Mouse (Mus musculus) CD4-positive, CD25-positive, alpha-beta regulatory T cell, adult 4 months (primary cell): ENCODE results near the gene Cd34. TPM values are rescaled to one million over a fixed set of nuclear protein-coding genes. Genes with fewer than 3 reads are reported as not detected.
A peak's percentile ranks its signal among the peaks of the same experiment; 100 is the strongest.

Experiments
- ATAC-seq: one replicate; pipeline ENCODE4 v1.8.0; 2017
- polyA plus RNA-seq, 2 experiments: library from polyadenylated mRNA; unstranded; fragments of 100-300 nt; shearing (Covaris generic); gene quantifications; one replicate each; pipeline ENCODE4 v1.2.1; 2017

Cd34 gene
- polyA plus RNA-seq: under 1 TPM in 1 of 2 experiments, not detected in 1; 0.48 TPM

DNA sequence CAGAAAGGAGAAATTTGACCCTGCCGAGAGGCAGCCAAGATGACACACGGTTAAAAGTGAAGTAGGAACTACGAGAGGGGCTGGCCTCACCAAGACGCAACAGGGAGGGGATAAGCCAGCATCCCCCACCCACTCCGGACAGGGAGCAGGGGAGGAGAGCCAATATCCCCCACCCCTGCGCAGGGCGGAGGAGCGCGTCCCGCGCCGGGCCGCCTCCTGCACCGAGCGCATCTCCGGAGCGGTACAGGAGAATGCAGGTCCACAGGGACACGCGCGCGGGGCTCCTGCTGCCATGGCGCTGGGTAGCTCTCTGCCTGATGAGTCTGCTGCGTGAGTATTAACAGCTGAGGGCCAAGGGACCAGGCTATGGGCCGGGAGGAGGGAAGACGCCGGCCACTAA is at the start of gene Cd34:
Cd34 (plus strand) TSS at position 105 of the 400 bp plus-strand sequence.
- ATAC-seq: no peak

GRCm38 (mm10) chr1:194894513-194894912 is 44.1 kb upstream of the Cd34 start:
- no peak for ATAC-seq

GRCm38 (mm10) chr1:194895287-194895686 is 43.3 kb upstream of the Cd34 start:
- ATAC-seq: no peak

- no peak for ATAC-seq
These were observed 37.5 kb upstream of the Cd34 start for GRCm38 (mm10) chr1:194901075-194901474.

GRCm38 (mm10) chr1:194901826-194902225 is 36.8 kb upstream of the Cd34 start:
- ATAC-seq: no peak

- ATAC-seq: no peak
These were observed 29.7 kb upstream of the Cd34 start for GRCm38 (mm10) chr1:194908956-194909355.

GRCm38 (mm10) chr1:194925753-194926350 is 12.8 kb upstream of the Cd34 start:
- ATAC-seq: no peak

GRCm38 (mm10) chr1:194927887-194928286 is 10.7 kb upstream of the Cd34 start:
- ATAC-seq: no peak

GRCm38 (mm10) chr1:194929275-194929971 is 9.2 kb upstream of the Cd34 start:
- no peak for ATAC-seq

GRCm38 (mm10) chr1:194929972-194930355 is 8.7 kb upstream of the Cd34 start:
- no peak for ATAC-seq

GRCm38 (mm10) chr1:194930706-194931105 is 7.9 kb upstream of the Cd34 start:
- ATAC-seq: no peak

DNA sequence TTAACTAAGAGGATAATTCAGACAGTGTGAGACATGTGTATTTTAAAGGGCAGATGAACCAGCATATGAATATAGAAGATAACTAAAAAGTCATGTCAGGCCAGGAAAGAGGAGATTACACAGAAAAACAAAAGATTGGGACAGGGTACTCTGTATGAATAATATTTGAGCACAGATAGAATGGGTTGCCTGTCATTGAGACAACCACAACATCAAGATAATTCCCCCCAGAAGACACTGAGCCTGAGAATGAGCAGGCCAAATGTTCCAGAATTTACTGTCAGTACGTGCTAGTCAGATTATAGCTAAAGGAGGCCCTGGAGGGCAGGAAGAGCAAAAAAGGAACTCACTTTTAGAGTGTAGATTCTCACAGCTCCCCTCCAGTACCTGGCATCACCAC is 3.3 kb upstream of the Cd34 start:
- no peak for ATAC-seq

DNA sequence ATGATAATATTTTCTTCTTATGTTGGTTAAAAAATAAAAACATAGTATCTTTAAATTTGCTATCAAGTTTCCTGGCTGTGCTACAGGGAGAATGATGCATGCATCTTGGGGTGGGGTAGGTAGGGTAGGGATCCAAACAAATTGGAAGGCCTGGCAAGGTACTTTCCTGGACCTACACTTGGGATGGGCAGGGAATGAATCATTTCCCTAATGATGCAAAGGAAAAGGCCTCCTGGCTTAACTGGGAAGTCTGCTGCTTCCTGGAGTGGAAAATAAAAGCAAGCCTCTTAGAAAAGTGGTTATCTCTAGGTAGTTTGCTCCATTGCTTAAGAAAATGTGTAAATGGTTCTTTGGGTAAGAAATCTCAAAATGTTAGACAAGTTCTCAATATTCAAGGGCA is 2.9 kb downstream of the Cd34 start:
- ATAC-seq: no peak

DNA sequence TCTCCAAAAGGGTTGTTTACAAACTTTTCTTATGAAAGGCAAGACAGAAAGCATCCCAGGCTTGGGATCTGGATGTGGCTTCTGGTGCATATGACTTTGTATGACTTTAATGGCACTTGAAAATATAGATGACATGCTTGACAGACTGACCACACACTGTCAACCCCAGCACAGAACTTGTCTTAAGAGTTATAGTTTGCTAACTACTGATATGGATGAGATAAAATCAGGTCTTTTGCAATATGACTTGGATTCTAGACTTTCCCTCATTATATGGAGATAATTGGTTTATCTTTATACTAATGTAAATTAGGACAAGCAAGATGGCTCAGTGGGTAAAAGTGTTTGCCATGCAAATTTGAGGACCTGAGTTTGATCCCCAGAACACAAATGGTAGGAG is 4.3 kb downstream of the Cd34 start:
- no peak for ATAC-seq

- ATAC-seq: no peak
These were observed 4.9 kb downstream of the Cd34 start for GRCm38 (mm10) chr1:194943485-194943884.

DNA sequence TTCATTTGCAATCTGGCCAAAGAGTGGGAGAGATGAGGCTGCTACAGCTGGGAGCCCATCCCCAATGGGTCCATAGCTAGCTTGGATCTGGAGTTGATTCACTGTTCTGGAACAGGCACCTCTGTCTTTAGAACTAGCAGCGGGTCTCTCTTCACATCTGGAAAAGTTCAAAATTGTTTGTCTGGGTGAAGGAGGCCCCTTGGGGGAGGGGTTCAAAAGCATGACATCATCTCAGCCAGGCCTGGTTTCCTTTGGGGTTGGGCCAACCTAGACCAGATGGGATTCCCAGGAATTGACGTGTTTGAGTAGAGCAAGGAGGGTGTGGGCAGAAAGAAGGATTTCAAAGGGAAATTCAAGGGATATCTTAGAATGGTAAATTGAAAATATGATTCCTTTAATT is 6.8 kb downstream of the Cd34 start:
- no peak for ATAC-seq

- ATAC-seq: no peak
These were observed 7.8 kb downstream of the Cd34 start for GRCm38 (mm10) chr1:194946467-194946866.

DNA sequence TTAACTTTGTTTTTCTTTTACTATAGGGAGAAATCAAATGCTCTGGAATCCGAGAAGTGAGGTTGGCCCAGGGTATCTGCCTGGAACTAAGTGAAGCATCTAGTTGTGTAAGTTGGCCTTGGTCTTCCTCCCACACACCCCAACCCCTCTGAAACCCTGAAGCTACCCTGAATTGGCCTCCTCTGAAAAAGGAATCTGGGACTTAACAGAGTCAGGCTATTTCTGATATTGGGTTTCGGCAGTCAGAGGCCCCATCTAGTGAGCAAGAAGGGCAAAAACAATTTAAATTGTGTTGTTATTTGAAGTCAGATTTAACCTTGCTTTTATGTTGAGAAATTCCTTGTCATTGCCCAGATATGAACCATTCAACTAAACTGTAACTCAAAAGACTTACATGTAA is 12.3 kb downstream of the Cd34 start:
- ATAC-seq: no peak

- ATAC-seq: no peak
These were observed 14.3 kb downstream of the Cd34 start for GRCm38 (mm10) chr1:194952891-194953290.

DNA sequence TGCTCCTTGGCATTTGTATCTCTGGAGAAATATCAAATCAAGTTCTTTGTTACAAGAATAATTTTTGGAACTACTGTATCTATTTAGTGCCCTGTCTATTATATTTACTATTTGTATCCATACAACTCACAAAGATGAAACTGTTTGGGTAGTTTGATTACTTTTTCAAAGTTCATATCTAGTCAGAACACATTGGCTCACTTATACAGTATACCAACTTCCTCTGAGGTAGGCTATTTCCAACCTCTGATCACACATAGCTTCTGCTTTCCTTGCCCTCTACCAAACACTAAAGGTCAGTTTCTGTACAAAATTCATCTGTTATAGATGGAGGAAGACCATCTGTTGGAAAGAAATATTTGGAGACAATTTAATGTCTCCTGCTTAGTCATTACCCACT is 16.1 kb downstream of the Cd34 start:
- ATAC-seq: no peak

DNA sequence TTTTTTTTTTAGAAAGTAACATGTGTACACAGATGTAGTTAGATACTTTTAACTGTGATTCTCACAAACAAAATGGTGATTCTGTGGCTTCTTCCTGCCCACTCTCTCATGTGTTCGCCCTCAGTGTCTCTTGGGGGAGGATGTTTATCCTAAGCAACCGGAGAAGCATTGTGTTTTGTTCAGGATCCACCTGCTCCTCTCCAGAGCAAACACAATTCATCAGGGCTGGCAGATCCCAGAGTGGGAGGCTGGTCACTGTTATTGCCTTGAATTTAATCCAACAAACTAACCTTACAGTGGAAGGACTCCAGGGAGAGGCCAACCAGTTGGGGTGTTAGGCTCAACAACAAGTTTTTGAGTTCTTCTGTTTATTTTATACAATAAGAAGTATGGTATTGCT is 17.1 kb downstream of the Cd34 start:
- no peak for ATAC-seq

- ATAC-seq: no peak
These were observed 18.4 kb downstream of the Cd34 start for GRCm38 (mm10) chr1:194957021-194957420.

- ATAC-seq: peak; percentile 94
These were observed 23.6 kb downstream of the Cd34 start for GRCm38 (mm10) chr1:194962181-194962580.

DNA sequence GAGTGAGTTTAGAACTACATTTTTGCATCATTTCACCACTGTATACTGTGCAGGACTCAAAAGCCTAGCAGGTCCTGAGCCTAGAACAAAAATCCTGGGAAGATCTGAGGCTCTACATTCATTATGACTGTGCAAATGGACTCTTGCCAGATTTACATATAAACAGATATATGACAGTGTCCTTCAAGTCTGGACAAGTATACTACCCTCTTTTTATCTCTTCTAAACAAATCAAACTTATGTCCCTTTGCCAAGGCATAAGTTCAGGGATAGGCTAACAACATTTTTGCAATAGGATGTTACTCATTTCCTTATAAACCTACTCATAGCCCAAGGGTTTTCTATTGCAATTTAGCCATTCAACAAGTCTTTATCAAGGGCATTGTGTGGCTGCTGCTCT is 24.1 kb downstream of the Cd34 start:
- ATAC-seq: no peak

- ATAC-seq: no peak
These were observed 33.4 kb downstream of the Cd34 start for GRCm38 (mm10) chr1:194971980-194972379.
